Mouse (Mus musculus) urinary bladder, postnatal 14 days (tissue): Measurements from ENCODE around the gene Gm20388.

Experiments used
- DNase-seq: peaks from one replicate; pipeline ENCODE4 v3.0.0; 2021; ENCODE audit warnings: low spot score

Gene Gm20388

GRCm38 (mm10) chr8:120962606-120963380 lies 1052.2 kb downstream of the Gm20388 start:
- no peak for DNase-seq

GRCm38 (mm10) chr8:120966557-120966956 lies 1055.9 kb downstream of the Gm20388 start:
- DNase-seq = no peak

- DNase-seq = no peak
These were observed 1057.7 kb downstream of the Gm20388 start for GRCm38 (mm10) chr8:120968308-120968707.

GRCm38 (mm10) chr8:120970346-120970745 lies 1059.7 kb downstream of the Gm20388 start:
- peak; percentile 71 for DNase-seq

- peak; percentile 71 for DNase-seq
These were observed 1061.2 kb downstream of the Gm20388 start for GRCm38 (mm10) chr8:120971691-120972469.

GRCm38 (mm10) chr8:120973046-120973445 lies 1062.4 kb downstream of the Gm20388 start:
- DNase-seq = no peak

- DNase-seq = no peak
These were observed 1066.5 kb downstream of the Gm20388 start for GRCm38 (mm10) chr8:120977131-120977530.

GRCm38 (mm10) chr8:120979210-120979609 lies 1068.6 kb downstream of the Gm20388 start:
- DNase-seq = no peak

- no peak for DNase-seq
These were observed 1070.3 kb downstream of the Gm20388 start for GRCm38 (mm10) chr8:120980948-120981347.

- DNase-seq = peak; percentile 19
These were observed 1074.2 kb downstream of the Gm20388 start for GRCm38 (mm10) chr8:120984888-120985287.

GRCm38 (mm10) chr8:120986022-120986421 lies 1075.4 kb downstream of the Gm20388 start:
- DNase-seq = peak; percentile 61

- no peak for DNase-seq
These were observed 1083.1 kb downstream of the Gm20388 start for GRCm38 (mm10) chr8:120993738-120994137.

GRCm38 (mm10) chr8:120995424-120995823 lies 1084.8 kb downstream of the Gm20388 start:
- no peak for DNase-seq

- no peak for DNase-seq
These were observed 1086.4 kb downstream of the Gm20388 start for GRCm38 (mm10) chr8:120996905-120997581.

GRCm38 (mm10) chr8:120997926-120998325 lies 1087.3 kb downstream of the Gm20388 start:
- no peak for DNase-seq

- no peak for DNase-seq
These were observed 1088.3 kb downstream of the Gm20388 start for GRCm38 (mm10) chr8:120998966-120999365.

- no peak for DNase-seq
These were observed 1091.3 kb downstream of the Gm20388 start for GRCm38 (mm10) chr8:121001951-121002350.

GRCm38 (mm10) chr8:121002871-121003539 lies 1092.4 kb downstream of the Gm20388 start:
- peak; percentile 45 for DNase-seq

- no peak for DNase-seq
These were observed 1093.0 kb downstream of the Gm20388 start for GRCm38 (mm10) chr8:121003639-121004038.

- no peak for DNase-seq
These were observed 1102.7 kb downstream of the Gm20388 start for GRCm38 (mm10) chr8:121013318-121013717.

GRCm38 (mm10) chr8:121016621-121017020 lies 1106.0 kb downstream of the Gm20388 start:
- DNase-seq = no peak

- no peak for DNase-seq
These were observed 1107.6 kb downstream of the Gm20388 start for GRCm38 (mm10) chr8:121018236-121018635.
